Mouse (Mus musculus) granulocyte monocyte progenitor cell, adult 5-6 weeks (primary cell): ENCODE results near the gene Tmc1. TPM values are rescaled to one million over a fixed set of nuclear protein-coding genes. Genes with fewer than 3 reads are reported as not detected.
A peak's percentile ranks its signal among the peaks of the same experiment; 100 is the strongest.

ENCODE experiments used
- ATAC-seq: replicated peaks from 2 replicates; pipeline ENCODE4 v1.8.0; 2016; ENCODE audit warnings: mild to moderate bottlenecking, moderate TSS enrichment, inconsistent platforms; ENCODE audit not compliant: poor library complexity, severe bottlenecking
- total RNA-seq, 2 experiments: library from RNA; stranded (forward) in 1 of 2; stranded (reverse) in 1 of 2; fragments of 200-712, 200-1000 nt in 1 of 2; fragments of >200 nt in 1 of 2; fragmentation: Nextera tagmentation in 1 of 2; gene quantifications; 2 replicates each; pipeline ENCODE4 v1.2.3; 2014 to 2017

The Tmc1 gene
- total RNA-seq (2014; fragmentation: Nextera tagmentation) = not detected in 2 replicates
- total RNA-seq (2017) = not detected in 2 replicates

DNA sequence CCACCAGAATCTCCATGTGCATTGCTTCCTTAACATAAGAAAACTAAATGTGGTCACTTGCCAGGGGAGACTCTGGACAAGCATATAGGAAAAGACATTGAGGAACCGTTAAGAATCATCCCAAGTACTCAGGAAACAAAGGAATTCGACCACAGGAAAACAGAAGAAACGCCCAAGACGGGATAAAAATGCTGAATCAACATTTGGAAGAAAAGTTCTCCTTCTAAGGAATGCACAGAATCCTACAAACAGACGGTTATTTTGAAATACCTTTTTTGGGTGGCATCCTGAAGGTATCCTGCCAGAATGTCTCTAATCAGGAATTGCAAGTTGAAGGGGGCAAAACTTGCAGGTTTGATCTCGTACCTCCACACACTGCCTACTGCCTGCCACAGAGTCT, at the start of gene Tmc1:
Gene Tmc1, minus strand, starts transcription at position 329 of the 400 bp plus-strand sequence.
- no peak for ATAC-seq

DNA sequence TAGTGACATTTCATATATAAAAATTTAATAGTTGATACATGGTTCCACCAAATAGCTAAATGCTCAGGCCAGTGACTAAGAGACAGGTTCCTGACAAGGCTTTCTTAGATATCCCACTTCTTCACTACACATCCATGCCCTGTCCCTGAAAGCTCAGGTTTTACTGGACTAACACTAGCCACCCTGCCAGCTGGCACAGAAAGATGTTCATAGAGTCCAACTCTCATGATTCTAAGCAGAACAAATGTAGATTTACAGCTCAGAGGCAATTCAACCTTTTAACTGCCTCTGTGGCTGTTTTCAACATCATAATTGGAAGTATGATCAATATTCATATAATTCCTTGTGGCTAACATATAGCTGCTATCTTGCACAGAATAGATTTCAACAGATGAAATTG, 47.5 kb upstream of the Tmc1 start:
- no peak for ATAC-seq

DNA sequence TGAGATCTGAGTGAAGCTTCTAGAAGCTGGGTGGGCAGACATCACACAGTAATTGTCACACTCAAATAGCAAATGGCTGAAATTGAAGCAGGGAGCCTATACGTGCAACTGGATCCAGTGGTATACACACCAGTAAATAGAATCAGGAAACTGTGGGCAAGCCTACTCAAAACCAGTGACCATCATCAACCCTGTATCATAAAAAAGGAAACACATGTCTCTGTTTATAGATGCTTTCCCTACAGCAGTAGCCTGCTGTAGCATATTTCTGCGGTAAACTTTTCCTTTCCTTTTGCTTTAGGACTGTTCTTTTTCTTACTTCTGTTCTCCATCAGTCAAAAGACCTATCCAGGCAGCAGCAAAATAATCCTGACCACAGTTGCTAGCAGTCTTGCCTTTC, 25.2 kb upstream of the Tmc1 start:
- no peak for ATAC-seq

DNA sequence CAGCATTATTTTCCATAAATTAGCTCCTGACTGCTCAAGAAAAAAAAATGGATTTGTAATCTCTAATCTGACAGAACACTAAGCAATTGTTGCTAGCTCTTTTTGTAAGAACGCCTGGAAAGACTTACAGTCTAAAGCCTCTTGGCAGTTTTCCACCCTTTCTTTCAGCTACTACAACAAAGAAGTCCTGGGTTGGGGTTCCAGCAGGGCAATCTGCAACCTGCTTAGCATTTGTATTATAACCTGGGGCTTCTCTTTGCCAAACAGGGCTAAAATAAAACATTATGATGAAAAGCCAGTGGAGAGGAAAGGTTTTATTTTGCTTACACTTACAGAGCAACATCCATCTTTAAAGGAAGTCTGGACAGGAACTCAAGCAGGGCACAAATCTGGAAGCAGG, 24.1 kb upstream of the Tmc1 start:
- no peak for ATAC-seq

DNA sequence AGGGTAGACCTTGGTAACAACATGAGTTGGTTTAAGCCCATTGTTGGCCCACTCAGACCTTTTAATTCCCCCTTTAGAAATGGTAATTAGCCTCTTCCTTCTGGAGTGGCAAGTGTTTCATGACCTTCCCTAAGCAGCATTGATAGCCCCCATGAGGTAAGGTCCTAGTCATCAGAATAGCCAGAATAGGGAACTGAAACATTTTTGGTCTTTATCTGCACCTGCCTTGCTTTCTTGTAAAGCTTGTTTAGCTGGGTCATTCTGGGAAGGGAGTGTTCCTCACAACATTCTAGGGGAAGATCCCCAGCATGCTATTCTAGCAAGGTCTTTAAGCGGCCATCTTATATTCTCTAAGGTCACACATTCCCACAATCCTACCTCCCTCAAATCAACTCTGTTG, 17.9 kb upstream of the Tmc1 start:
- ATAC-seq = no peak

DNA sequence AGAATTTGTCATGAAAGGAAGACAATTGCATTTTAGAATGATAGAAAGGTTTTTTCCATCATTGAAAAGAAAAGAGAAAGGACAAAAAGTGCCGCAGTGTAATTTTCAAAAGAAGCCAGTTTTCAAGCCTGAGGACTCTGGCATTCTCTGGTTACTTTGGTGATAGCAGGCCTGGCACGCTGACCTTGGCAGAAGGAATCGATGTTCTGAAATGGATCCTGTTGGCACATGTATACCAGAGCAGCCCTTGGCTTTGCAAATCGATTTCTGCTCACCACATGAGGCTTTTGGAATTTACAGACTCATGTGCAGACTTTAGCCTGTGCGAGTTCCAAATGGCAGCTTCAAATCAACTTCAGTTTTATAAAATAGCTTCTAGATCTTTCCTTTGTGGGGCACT, 813 bp upstream of the Tmc1 start:
- no peak for ATAC-seq

DNA sequence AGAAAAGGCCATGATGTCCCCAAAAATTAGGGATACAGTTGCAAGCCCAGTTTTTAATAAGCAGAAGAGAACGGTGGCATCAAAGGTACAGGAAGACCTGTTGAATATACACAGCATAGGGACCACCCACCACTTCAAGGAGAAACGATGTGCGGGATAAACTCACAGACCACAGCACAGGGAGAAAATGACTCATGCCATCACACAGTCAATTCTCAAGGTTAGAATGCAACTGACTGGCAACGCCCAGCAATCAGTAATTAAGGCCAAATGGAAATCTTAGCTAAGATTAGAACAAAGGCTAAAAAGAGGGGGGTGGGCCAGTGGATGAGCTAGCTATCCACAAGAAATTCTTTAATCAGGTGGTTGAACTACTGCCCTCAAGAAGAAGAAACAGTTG, 9.6 kb downstream of the Tmc1 start:
- no peak for ATAC-seq

DNA sequence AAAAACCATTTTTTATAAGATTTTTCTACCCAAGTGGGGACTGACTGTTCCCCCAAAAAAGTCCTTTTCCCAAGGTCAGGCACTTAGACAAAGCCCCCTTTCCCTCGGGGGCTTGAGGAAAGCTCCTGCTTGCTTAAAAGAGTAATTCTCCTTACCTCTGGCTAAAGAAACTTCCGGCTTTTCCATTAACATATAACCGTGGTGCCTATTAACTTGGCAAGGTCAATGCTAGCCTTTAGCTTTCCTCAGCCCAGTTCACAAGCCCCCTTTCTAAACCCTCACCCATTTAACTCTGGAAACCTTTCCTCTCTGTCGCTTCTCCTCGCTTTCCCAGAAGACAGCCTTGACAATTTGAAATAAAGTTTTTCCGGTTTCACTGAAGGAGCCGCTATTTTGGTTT, 29.7 kb downstream of the Tmc1 start:
- no peak for ATAC-seq

DNA sequence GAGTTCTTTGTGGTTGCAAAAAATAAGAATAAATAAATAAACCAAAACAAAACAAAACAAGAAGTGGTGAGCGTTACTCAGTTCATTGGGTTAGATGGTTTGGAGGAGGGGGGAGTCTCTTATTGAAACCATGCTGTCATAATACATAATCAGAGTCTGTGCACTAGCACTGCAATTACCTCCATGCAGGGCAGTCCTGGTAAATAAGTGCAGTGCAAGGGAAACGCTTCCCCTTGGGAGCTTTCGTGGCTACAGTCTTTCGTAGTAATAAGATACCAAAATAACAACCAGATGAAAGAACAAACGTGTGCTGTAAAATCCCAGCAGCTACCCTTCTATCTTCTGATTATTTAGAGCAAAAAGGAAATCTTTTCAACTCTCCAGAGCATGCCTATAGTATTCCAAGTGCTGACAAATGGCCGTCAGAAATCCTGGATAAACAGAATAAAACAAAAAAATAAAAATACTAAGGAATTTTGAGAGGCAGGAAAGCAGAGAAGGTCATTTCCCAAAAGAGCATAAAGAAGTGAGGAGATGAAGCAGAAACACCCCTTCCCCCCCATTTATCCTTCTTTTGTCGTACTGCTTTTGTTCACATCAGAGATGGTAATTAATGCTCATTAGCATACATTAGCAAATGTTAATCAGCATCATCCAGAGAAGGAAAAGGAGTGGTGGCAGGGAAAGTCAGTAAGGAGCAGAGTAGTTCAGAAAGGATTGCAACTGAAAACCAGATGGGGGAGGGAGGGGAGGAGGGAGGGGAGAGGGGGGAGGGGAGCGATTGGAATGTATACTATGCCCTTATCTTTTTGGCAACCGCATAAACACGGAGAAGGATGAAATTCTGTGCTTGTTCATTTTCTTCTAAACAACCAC, 30.4 kb downstream of the Tmc1 start:
- ATAC-seq = no peak

DNA sequence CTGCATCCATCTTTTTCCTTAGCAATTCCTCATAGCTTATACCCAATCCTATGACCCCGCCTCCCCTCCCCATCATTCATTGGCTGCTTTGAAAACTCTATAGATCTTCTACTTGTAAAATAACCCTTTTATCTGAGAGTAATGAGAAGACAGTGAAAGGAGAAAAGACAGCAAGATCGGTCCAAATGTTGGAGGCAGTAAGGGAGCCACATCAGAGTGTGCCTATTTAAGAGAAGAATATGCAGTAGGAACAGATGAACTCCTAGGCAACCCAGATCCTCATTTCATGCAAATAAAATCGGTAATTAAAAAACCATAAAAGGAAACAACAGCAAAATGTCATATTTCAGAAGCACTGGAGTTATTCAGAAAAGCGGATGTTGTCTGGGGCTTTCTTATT, 35.8 kb downstream of the Tmc1 start:
- ATAC-seq = no peak

DNA sequence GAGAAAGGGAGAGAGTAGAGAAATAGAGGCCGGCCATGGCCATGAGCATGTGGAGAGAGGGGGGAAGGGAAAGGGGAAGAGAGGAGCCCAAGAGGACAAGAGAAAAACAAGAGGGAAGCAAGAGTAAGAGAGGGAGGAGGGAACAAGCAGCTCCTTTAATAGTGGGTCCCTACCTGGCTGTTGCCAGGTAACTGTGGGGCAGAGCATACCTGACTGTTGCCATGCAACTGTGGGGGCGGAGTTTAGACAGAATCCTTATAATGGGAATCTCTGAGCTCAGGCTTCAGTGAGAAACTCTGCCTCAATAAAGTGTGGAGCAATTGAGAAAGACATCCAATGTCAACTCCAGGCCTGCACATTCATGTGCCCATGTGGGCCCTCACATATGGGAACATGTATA, 38.9 kb downstream of the Tmc1 start:
- no peak for ATAC-seq

DNA sequence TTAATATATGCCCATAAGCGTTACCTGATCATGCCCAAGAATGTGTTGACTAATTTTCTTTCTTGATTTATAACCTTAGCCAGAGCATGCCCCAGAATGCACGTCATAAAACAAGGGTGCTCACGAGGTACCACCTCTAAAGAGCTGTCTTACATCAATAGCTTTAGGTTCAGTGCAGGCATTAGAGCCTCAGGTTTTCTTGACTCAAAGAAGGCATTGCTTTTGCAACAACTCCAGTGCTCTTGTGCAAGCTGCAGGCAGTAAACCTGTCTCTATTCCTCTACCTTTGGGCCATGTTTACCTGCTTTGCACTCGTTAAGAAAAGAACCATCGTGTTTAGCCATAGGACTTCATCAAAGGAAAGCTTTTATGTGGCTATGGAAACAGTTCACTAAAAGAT, 43.6 kb downstream of the Tmc1 start:
- ATAC-seq = no peak

DNA sequence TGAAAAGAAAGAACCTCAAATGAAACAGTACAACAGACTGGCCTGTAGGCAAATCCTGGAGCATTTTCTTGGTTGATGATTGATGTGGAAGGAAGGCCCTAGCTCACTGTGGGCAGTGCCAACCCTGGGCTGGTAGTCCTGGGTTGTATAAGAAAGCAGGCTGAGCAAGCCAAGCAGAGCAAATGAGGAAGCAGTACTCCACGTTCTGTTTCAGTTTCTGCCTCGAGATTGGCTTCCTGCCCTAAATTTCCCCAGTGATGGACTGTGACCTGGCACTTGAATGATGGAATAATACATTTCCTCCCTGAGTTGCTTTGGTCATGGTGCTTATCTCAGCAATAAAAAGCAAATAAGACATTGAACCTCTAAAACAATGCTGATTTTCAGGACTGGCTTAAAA, 72.8 kb downstream of the Tmc1 start:
- peak; percentile 35; the same call in 1 of the 2 replicates for ATAC-seq

DNA sequence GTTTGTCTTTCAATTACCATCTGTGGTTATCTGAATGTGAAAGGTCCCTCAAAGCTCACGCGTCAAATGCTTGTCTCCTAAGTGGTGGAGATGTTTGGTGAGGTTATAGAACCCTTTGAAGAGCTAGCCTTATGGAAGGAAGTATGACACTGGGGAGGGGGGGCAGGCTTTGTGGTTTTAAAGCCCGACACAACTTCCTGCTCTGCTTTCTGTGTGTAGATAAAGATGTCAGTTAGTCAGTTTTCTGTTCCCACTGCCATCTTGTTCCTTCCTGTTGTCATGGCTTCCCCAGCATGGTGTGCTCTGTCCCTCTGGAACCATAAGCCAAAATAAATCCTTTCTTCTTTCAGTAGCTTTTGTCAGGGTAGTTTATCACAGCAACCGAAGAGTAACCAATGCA, 78.1 kb downstream of the Tmc1 start:
- no peak for ATAC-seq

DNA sequence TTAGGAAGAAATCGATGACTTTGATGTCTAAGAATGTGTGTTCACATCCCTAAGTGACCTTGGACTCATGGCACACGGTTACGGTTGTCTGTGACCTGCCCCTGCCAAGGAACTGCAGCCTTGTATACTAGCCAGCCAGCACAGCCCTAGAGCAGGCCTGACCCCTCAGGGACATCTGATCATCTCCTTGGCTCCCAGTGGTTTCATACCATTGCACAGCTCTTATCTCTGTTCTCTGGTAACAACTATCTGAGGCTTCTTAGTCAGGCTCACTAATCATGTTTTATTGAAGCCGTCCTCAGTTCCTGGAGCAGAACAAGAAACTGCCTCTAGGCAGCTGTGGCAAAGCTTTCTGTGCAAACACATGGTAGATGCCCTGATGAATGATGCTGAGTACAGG, 92.2 kb downstream of the Tmc1 start:
- ATAC-seq = no peak

DNA sequence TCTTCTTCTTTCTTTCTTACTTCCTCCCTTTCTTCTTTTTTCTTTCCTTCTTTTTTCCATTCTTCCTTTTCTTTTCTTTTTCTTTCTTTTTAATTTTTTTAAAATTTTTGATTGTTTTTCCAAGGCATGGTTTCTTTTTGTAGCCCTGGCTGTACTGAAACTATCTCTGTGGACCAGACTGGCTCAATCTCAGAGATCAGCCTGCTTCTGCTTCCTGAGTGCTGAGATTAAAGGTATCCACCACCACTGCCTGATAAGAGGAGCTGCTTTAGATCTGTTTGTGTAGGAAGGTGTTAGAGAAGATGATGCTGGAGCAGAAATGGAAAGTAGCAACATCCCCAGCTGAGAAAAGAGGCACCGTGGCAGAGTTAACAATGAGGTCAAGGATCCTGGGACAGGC, 93.7 kb downstream of the Tmc1 start:
- no peak for ATAC-seq

DNA sequence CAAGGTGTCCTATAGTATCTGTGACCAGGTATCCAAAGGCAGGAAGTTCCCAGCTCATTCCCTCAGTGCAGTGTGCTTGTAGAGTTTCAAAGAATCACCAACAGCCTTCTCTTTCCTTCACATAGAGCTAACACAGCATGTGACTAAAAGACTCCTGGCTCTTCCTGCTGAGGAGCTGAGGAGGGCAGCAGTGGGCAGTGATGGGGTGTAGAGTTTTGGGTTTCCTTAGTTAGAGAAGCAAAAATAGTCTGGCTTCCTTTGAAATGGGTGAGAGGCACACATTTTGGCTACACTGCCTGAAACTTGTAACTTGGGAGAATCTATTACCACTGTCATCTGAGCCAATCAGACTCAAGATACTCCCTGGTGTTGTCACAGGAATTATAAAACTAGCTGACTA, 96.2 kb downstream of the Tmc1 start:
- ATAC-seq = no peak

DNA sequence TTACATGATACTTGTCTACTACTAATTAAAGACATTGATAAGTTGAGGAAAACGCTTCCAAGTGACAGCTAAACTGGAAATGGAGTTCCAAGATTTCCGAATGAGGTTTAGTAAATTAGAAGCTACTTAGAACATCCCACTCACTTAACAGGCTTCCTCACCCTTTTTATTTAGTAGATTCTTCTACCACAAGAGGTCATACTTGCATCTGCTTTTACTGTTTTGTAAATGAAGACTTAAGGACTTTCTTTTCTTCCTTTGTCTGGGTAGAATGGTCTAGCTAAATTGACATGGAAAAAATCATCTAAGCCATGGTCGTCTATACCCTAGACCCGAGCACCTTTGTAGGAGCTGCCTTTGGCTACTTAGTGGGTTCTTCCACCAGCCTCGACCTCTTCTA, 105.1 kb downstream of the Tmc1 start:
- ATAC-seq = no peak

DNA sequence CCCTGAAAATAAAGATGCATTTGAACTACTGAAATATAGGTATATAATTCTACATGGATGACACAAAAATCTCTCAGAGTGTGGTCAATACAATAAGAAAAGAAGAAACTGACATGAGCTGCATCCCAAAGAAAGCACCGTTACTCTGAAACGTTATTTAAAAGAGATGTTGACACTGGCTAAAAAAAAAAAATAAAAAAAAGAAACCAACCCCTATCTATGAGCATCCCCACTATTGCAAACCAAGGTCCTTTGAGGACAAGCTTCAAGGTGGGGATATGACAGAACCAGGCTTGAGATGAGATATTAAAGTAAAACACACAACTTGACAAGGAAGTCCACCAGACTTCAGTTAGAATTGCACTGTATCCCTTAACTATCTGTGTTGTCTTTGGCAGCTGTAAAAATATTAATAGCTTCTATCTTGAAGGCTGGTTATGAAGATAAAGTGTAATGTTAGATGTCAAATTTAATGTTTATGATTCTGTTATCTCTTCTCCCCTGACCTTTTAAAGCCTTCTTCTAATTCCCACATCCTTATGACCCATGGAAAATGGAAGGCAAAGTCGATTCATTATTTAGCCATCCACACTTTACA, 106.4 kb downstream of the Tmc1 start:
- ATAC-seq = no peak

DNA sequence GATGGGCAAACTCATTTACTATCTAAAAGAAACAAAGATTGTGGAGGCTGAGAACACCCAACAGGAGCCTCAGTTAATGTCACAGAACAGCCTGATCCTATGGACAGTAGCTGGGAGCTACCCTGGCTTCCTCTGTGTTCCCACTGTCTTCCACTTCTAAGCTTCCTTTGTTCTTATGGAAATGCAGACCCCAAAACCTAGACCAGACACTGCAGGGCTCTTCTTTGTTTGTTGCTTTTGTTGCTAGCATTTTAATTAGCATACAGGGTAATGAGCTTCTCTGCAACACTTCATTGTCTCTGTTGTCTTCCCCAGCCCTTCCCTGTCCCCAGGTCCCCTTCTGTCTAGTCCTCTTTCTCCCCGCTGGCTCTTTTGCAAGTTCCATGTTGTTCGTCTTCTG, 116.6 kb downstream of the Tmc1 start:
- ATAC-seq = no peak

DNA sequence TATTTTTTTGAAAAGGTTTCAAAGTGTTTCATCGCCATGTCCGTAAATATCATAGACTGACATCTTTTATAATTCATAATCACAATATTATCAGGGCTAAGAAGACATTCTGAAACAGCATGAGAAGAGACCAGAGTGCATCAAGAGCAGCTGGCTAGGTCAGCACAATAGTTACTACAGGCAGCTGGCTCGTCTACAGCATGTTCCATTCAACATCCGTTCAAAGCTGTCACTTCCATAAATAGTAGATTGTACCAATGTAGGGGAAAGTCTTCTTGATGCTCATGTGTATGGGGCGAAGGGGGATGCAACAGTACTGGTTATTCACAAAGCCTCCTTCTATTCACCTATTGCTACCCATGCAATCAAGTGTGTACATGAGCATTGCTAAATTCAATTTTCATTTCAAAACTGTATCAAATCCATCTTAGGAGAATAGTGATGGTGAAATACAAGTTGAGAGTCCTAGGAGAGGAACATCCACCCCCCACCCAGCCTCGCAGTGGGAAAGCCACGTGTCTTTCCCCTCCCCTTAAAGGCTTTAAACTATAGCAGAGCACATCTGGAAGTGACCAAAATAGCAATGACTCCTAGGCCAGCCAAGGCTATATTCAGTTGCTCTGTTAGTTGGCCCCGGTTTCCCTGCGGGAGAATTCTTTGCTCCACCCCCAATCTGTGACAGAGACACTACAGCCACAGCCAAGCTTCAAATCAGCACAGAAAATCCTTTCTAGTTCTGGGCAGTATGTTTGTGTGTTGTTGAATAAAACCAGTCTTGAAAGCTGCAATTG, 117.8 kb downstream of the Tmc1 start:
- ATAC-seq = no peak
